Mouse (Mus musculus) lung, adult 2 months (tissue): Measurements from ENCODE around the gene Gm13124.

Experiments used
- CTCF ChIP-seq: fragments of 200-500 bp; IDR thresholded peaks from 2 replicates; pipeline ENCODE4 v1.5.1; 2011; ENCODE audit warnings: mild to moderate bottlenecking, low read length, control low read depth; ENCODE audit not compliant: insufficient read depth
- POLR2A ChIP-seq: fragments of 200-500 bp; IDR thresholded peaks from 2 replicates; pipeline ENCODE4 v1.6.1; 2011; ENCODE audit warnings: low read depth, mild to moderate bottlenecking, control low read depth, low read length, borderline replicate concordance; ENCODE audit errors: extremely low read depth

DNA sequence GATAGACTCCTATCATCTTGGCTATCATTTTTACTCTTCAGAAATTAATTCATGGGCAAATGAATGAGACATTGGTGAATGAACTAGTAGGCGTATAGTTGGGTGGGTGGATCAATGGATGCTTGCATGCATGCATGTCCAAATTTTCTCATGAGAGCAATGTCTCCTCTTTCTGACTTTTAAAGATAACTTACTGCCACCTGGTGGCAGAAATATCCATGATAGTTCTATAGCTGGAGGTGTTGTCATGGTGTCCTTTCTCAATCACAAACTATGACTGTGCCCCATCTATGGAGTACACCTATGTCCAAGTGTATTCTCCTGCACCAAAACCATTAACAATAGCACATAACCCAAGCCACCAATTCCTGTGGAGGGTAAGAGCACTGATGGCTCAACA, 58.4 kb downstream of the Gm13124 start:
- TF ChIP-seq CTCF = no peak
- TF ChIP-seq POLR2A = no peak
